Comparison of ENCODE assay signal across 8 mouse cellular contexts in the genomic region with DNA sequence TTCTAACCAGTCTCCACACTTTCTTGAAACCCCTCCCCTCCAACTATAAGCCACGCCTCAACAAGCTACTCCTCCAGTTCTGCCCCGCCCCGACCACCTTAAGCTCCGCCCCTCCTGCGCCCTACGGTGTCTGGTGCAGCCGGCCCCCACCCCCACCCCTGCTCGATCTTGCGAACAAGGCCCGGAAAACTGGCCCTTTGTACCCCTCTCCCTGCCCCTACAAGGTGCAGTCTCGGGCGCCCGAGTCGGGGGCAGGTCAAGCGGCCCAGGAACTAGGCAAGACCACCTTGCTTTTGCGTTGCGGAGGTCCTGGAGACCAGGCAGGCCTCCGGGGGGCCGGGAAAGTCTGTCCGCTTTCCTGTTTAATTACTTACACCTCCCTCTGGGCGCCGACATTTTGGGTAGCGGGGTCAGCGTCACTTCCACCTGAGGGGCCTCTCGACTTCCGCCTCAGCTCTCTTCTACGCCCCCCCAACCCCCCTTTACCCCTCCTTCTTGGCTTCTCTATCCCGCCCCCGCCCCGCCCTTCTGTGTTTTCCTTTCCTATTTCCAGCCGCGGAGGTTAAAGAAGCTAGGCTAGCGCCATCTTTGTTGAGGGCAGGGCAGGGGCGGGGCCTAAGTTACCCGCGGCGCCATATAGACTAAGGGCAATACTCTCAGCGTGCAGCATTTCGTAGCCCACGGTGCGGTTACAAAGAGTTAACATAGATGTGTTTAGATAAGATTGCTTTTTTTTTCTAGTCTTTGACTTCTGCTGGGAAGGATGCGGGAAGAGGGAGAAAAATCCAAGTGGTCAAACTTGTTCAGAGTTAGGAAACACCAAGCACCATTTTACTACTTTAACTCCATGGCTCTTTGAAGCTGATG. TPM values are rescaled to one million over a fixed set of nuclear protein-coding genes. Genes with fewer than 3 reads are reported as not detected.
DNase-seq lines count a peak whose midpoint lies in the region; ATAC-seq and TF ChIP-seq lines count a peak whose summit lies in the region.

A gene (plus strand): TSS at position 165 of the 867 bp plus-strand sequence.
A gene (minus strand): TSS at position 447 of the 867 bp plus-strand sequence.

- H3K36me3 ChIP-seq in embryonic facial prominence, embryonic 14.5 days (ENCODE audit: control insufficient read depth, insufficient read depth, low read length) = peaks cover 41% of the 10 kb centered on the region
- H3K36me3 ChIP-seq in heart, adult 2 months (ENCODE audit: control insufficient read depth, insufficient read depth, low read length) = no peaks in the 10 kb centered on the region
- H3K36me3 ChIP-seq in limb, embryonic 13.5 days = peaks cover 52% of the 10 kb centered on the region
- peaks cover 16% of the 10 kb centered on the region for H3K36me3 ChIP-seq in midbrain, embryonic 16.5 days (ENCODE audit: control insufficient read depth, insufficient read depth, low read length)

- H3K27me3 ChIP-seq in embryonic facial prominence, embryonic 14.5 days (replicated peaks; ENCODE audit: control insufficient read depth, insufficient read depth, low read length) = no peaks in the 10 kb centered on the region
- no peaks in the 10 kb centered on the region for H3K27me3 ChIP-seq in heart, adult 2 months (ENCODE audit: control insufficient read depth, insufficient read depth, low read length)
- H3K27me3 ChIP-seq in limb, embryonic 13.5 days = no peaks in the 10 kb centered on the region
- H3K27me3 ChIP-seq in midbrain, embryonic 16.5 days (ENCODE audit: control insufficient read depth, insufficient read depth, low read depth, low read length) = no peaks in the 10 kb centered on the region

- H3K79me2 ChIP-seq in heart, adult 2 months (replicated peaks; ENCODE audit: control insufficient read depth, insufficient read depth, low read length) = no peaks in the 10 kb centered on the region

- H3K27ac ChIP-seq in embryonic facial prominence, embryonic 14.5 days (replicated peaks; ENCODE audit: low read depth, low read length) = peak within 1 kb of the TSS; percentile 97
- H3K27ac ChIP-seq in heart, adult 2 months = peak within 1 kb of the TSS; percentile 97
- H3K27ac ChIP-seq in limb, embryonic 13.5 days = peak within 1 kb of the TSS; percentile 99
- peak within 1 kb of the TSS; percentile 97 for H3K27ac ChIP-seq in midbrain, embryonic 16.5 days (ENCODE audit: low read length)

- H3K9ac ChIP-seq in embryonic facial prominence, embryonic 14.5 days (ENCODE audit: low read depth, low read length) = peak within 1 kb of the TSS; percentile 88
- H3K9ac ChIP-seq in heart, adult 2 months (ENCODE audit: low read depth, low read length) = peak within 1 kb of the TSS; percentile 96
- H3K9ac ChIP-seq in limb, embryonic 13.5 days = peak within 1 kb of the TSS; percentile 83
- peak within 1 kb of the TSS; percentile 74 for H3K9ac ChIP-seq in midbrain, embryonic 16.5 days (ENCODE audit: low read depth, low read length)

- H3K4me2 ChIP-seq in embryonic facial prominence, embryonic 14.5 days (ENCODE audit: low read depth, low read length) = peak within 1 kb of the TSS; percentile 78
- peak within 1 kb of the TSS; percentile 70 for H3K4me2 ChIP-seq in limb, embryonic 13.5 days (replicated peaks)
- H3K4me2 ChIP-seq in midbrain, embryonic 16.5 days (ENCODE audit: low read length) = peak within 1 kb of the TSS; percentile 67

- WGBS in embryonic facial prominence, embryonic 14.5 days = under 1% methylated on average over 41 of the region's 42 CpGs
- under 1% methylated on average over 42 of the region's 42 CpGs for WGBS in heart, adult 2 months
- WGBS in limb, embryonic 13.5 days = under 1% methylated on average over 41 of the region's 42 CpGs
- WGBS in midbrain, embryonic 16.5 days = under 1% methylated on average over 41 of the region's 42 CpGs

- peaks cover 3% of the 10 kb centered on the region; the same call in 1 of the 2 replicates for H3K4me1 ChIP-seq in embryonic facial prominence, embryonic 14.5 days (ENCODE audit: control insufficient read depth, insufficient read depth, low read length)
- peaks cover 2% of the 10 kb centered on the region; the same call in 1 of the 2 replicates for H3K4me1 ChIP-seq in heart, adult 2 months (ENCODE audit: control insufficient read depth, insufficient read depth, low read length)
- H3K4me1 ChIP-seq in limb, embryonic 13.5 days = peaks cover 14% of the 10 kb centered on the region
- peaks cover 10% of the 10 kb centered on the region for H3K4me1 ChIP-seq in midbrain, embryonic 16.5 days (ENCODE audit: control insufficient read depth, insufficient read depth, low read length)

- no peaks in the 10 kb centered on the region for H3K9me3 ChIP-seq in embryonic facial prominence, embryonic 14.5 days (ENCODE audit: control insufficient read depth, low read length)
- H3K9me3 ChIP-seq in limb, embryonic 13.5 days = no peaks in the 10 kb centered on the region
- H3K9me3 ChIP-seq in midbrain, embryonic 16.5 days (replicated peaks; ENCODE audit: control insufficient read depth, low read length, poor library complexity, severe bottlenecking) = no peaks in the 10 kb centered on the region

- H3K4me3 ChIP-seq in embryonic facial prominence, embryonic 14.5 days (ENCODE audit: low read depth, low read length) = peak within 1 kb of the TSS; percentile 63
- H3K4me3 ChIP-seq in heart, adult 2 months = peak within 1 kb of the TSS; percentile 87
- peak within 1 kb of the TSS; percentile 68 for H3K4me3 ChIP-seq in limb, embryonic 13.5 days
- H3K4me3 ChIP-seq in midbrain, embryonic 16.5 days (ENCODE audit: low read depth, low read length) = peak within 1 kb of the TSS; percentile 79

- no peak for TF ChIP-seq EP300 in heart, adult 2 months (IDR thresholded peaks at IDR 0.05; ENCODE audit: insufficient read depth, low read depth, low read length)

- intact Hi-C loops in heart, adult 2 months (cut with DNase I) = loop anchor here (1.0 to 10.0 kb wide), 4 partner anchors 48 to 360 kb away; a partner anchor contains a TSS

- ATAC-seq in embryonic facial prominence, embryonic 14.5 days (ENCODE audit: low read depth) = peak; percentile 88
- peak; percentile 82 for ATAC-seq in limb, embryonic 13.5 days (ENCODE audit: low FRiP score, low read depth)
- ATAC-seq in midbrain, embryonic 16.5 days = peak; percentile 84

- peak; percentile 96 for DNase-seq in 3134 (ENCODE audit: extremely low read depth, insufficient read length, low spot score)
- DNase-seq in adrenal gland, postnatal 4 days (ENCODE audit: low spot score in 2 of 2) = peak; percentile 91 to 92
- peak; percentile 98 for DNase-seq in embryonic facial prominence, embryonic 14.5 days (ENCODE audit: low spot score)
- DNase-seq in heart, adult 2 months = peak; percentile 96 to 99
- DNase-seq in kidney, adult 8-10 months = peak; percentile 97 to 99
- peak; percentile 97 for DNase-seq in spleen, postnatal 10 days (ENCODE audit: low spot score in 2 of 2)

- no peak for TF ChIP-seq CTCF in heart, adult 2 months (IDR thresholded peaks at IDR 0.05)

- TF ChIP-seq POLR2A in heart, adult 2 months (IDR thresholded peaks at IDR 0.05; ENCODE audit: insufficient read depth, low read depth, low read length) = 0 out of 2 replicates have a peak, but pooled peaks have one; percentile 28

RNA-seq across cellular contexts. Expression of the first gene that starts in this region (rescaled TPM):
- total RNA-seq in adrenal gland, postnatal 4 days (2021) = 10 to 100 TPM; 10.6 to 11.1 TPM
- polyA plus RNA-seq in embryonic facial prominence, embryonic 14.5 days (2014; fragmentation: Nextera tagmentation; extraction: Ambion mirVana) = 14.5 and 16.5 TPM in 2 replicates
- total RNA-seq in heart, adult 2 months (2021) = 1 to 10 TPM; 8.7 to 9.2 TPM
- 14.7 and 17.7 TPM in 2 replicates for polyA plus RNA-seq in heart, adult 2 months (2012; rRNA removed)
- polyA plus RNA-seq in limb, embryonic 13.5 days (2015; fragmentation: Nextera tagmentation; extraction: Ambion mirVana) = 9.1 and 10.7 TPM in 2 replicates
- polyA plus RNA-seq in midbrain, embryonic 16.5 days (2015; fragmentation: Nextera tagmentation; extraction: Ambion mirVana) = 6.7 and 7.9 TPM in 2 replicates

RNA-seq across cellular contexts. Expression of the second gene that starts in this region (rescaled TPM):
- total RNA-seq in adrenal gland, postnatal 4 days (2021) = 10 to 100 TPM; 39.6 to 40.5 TPM
- polyA plus RNA-seq in embryonic facial prominence, embryonic 14.5 days (2014; fragmentation: Nextera tagmentation; extraction: Ambion mirVana) = 31.1 and 32.8 TPM in 2 replicates
- total RNA-seq in heart, adult 2 months (2021) = 10 to 100 TPM; 17.9 to 20.4 TPM
- polyA plus RNA-seq in heart, adult 2 months (2012; rRNA removed) = 18.2 and 20.4 TPM in 2 replicates
- 44.7 and 48.6 TPM in 2 replicates for polyA plus RNA-seq in limb, embryonic 13.5 days (2015; fragmentation: Nextera tagmentation; extraction: Ambion mirVana)
- 30.7 and 35.5 TPM in 2 replicates for polyA plus RNA-seq in midbrain, embryonic 16.5 days (2015; fragmentation: Nextera tagmentation; extraction: Ambion mirVana)

Comparison
In these comparisons a context has a peak if more than half of its experiments do, and no peak if none do; other contexts are left out.
1. Peak in every context shown above with its lines: DNase-seq, ATAC-seq, H3K4me3 ChIP-seq and H3K27ac ChIP-seq.